Mouse (Mus musculus): Measurements from ENCODE around the gene Cer1. TPM values are rescaled to one million over a fixed set of nuclear protein-coding genes. Genes with fewer than 3 reads are reported as not detected.

Gene Cer1
- total and polyA plus RNA-seq, 3 experiments: not detected

- H3K36me3 ChIP-seq (ENCODE audit: control insufficient read depth in 1 of 2, insufficient read depth in 2 of 2, low read length in 2 of 2): no peaks in the 10 kb centered on the region
- no peak overlapping the region for H3K4me3 ChIP-seq (ENCODE audit: control insufficient read depth in 1 of 2, insufficient read depth in 1 of 2, low read depth in 2 of 2, low read length in 2 of 2)
- H3K4me1 ChIP-seq (ENCODE audit: control insufficient read depth in 1 of 2, insufficient read depth in 2 of 2, low read length in 2 of 2): no peaks in the 10 kb centered on the region
- H3K79me2 ChIP-seq (ENCODE audit: control insufficient read depth, insufficient read depth, low read length, poor library complexity): no peaks in the 10 kb centered on the region
- DNase-seq (ENCODE audit: low read depth, low spot score): no peak
- TF ChIP-seq MYB (IDR thresholded peaks at IDR 0.05; ENCODE audit: low read depth, low read length) (no peak), KAT2A (conservative IDR thresholded peaks at IDR 0.05; ENCODE audit: low read depth, low read length) (no peak), ETS1 (IDR thresholded peaks at IDR 0.05; ENCODE audit: low read depth, low read length) (no peak), MAFK (IDR thresholded peaks at IDR 0.05; ENCODE audit: borderline replicate concordance, low read depth, low read length) (no peak), MAZ (IDR thresholded peaks at IDR 0.05; ENCODE audit: low read depth, low read length) (no peak)
- no peaks in the 10 kb centered on the region for H3K27me3 ChIP-seq (ENCODE audit: control insufficient read depth in 1 of 2, insufficient read depth in 2 of 2, low read length in 2 of 2)
- no peaks in the 10 kb centered on the region for H3K9me3 ChIP-seq (replicated peaks; ENCODE audit: insufficient read depth, low read length)
- no peak overlapping the region for H3K9ac ChIP-seq (ENCODE audit: control insufficient read depth, low read depth, low read length, poor library complexity, severe bottlenecking)
- H3K27ac ChIP-seq (ENCODE audit: control insufficient read depth, low read depth, low read length): no peak overlapping the region
Measured at GRCm38 (mm10) chr4:82892247-82892646, 7.3 kb upstream of the Cer1 start.

DNA sequence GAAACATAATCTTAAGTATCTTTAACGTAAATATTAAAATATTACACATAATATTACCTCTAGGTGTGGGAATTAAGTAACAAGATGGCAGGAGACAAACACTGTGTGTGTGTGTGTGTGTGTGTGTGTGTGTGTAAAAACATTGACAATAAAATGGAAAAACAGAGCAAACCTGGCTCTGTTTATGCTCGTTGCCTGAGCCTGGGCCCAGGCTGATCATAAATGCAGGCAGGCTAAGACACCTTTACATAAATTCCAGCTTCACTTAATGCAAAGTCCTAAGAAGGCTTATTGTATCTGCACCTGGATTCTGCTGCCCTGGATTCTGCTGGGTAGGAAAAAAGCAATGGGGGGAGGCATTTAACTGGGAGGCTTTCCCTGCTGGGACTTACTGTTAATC, 6.6 kb upstream of the Cer1 start:
- Histone ChIP-seq H3K9me3 (replicated peaks; ENCODE audit: insufficient read depth, low read length) (no peaks in the 10 kb centered on the region), H3K9ac (ENCODE audit: control insufficient read depth, low read depth, low read length, poor library complexity, severe bottlenecking) (no peak overlapping the region), H3K27me3 (ENCODE audit: control insufficient read depth in 1 of 2, insufficient read depth in 2 of 2, low read length in 2 of 2) (no peaks in the 10 kb centered on the region), H3K36me3 (ENCODE audit: control insufficient read depth in 1 of 2, insufficient read depth in 2 of 2, low read length in 2 of 2) (no peaks in the 10 kb centered on the region), H3K4me1 (ENCODE audit: control insufficient read depth in 1 of 2, insufficient read depth in 2 of 2, low read length in 2 of 2) (no peaks in the 10 kb centered on the region), H3K4me3 (ENCODE audit: control insufficient read depth in 1 of 2, insufficient read depth in 1 of 2, low read depth in 2 of 2, low read length in 2 of 2) (no peak overlapping the region), H3K27ac (ENCODE audit: control insufficient read depth, low read depth, low read length) (no peak overlapping the region), H3K79me2 (ENCODE audit: control insufficient read depth, insufficient read depth, low read length, poor library complexity) (no peaks in the 10 kb centered on the region)
- no peak for TF ChIP-seq NELFE (IDR thresholded peaks at IDR 0.05; ENCODE audit: low read depth, low read length)
- no peak for TF ChIP-seq ZMIZ1 (IDR thresholded peaks at IDR 0.05; ENCODE audit: low read depth, low read length)
- TF ChIP-seq MEF2A (IDR thresholded peaks at IDR 0.05; ENCODE audit: extremely low read depth, insufficient replicate concordance, low read depth, low read length, poor library complexity, severe bottlenecking): no peak
- TF ChIP-seq CHD2 (IDR thresholded peaks at IDR 0.05; ENCODE audit: low read length): no peak
- TF ChIP-seq MAFK (IDR thresholded peaks at IDR 0.05; ENCODE audit: borderline replicate concordance, low read depth, low read length): no peak
- DNase-seq (ENCODE audit: low read depth, low spot score): no peak

DNA sequence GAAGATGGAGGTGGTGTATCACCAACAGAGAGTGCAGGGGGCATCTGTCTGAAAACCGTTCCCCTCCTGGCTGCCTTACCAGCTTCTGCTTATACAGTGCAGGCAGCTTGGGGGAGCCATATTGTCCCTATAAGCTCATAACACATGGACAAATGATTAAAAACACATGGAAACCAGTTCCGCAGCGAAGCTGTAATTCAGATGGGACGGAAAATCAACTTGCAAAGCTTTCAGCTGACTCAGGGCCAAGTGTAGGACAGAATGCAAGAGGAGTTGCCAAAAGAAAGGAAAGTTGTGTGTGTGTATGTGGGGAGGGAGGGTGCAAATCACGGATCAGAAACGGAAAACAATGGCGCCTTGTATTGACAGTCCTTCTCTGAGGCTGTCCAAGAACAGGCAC, 6.1 kb upstream of the Cer1 start:
- Histone ChIP-seq H3K4me3 (ENCODE audit: control insufficient read depth in 1 of 2, insufficient read depth in 1 of 2, low read depth in 2 of 2, low read length in 2 of 2) (no peak overlapping the region), H3K36me3 (ENCODE audit: control insufficient read depth in 1 of 2, insufficient read depth in 2 of 2, low read length in 2 of 2) (no peaks in the 10 kb centered on the region), H3K9ac (ENCODE audit: control insufficient read depth, low read depth, low read length, poor library complexity, severe bottlenecking) (no peak overlapping the region), H3K27me3 (ENCODE audit: control insufficient read depth in 1 of 2, insufficient read depth in 2 of 2, low read length in 2 of 2) (no peaks in the 10 kb centered on the region), H3K79me2 (ENCODE audit: control insufficient read depth, insufficient read depth, low read length, poor library complexity) (no peaks in the 10 kb centered on the region), H3K4me1 (ENCODE audit: control insufficient read depth in 1 of 2, insufficient read depth in 2 of 2, low read length in 2 of 2) (no peaks in the 10 kb centered on the region), H3K27ac (ENCODE audit: control insufficient read depth, low read depth, low read length) (no peak overlapping the region), H3K9me3 (replicated peaks; ENCODE audit: insufficient read depth, low read length) (no peaks in the 10 kb centered on the region)
- no peak for DNase-seq (ENCODE audit: low read depth, low spot score)
- TF ChIP-seq TBP (IDR thresholded peaks at IDR 0.05; ENCODE audit: low read depth, low read length) (no peak), MAX (IDR thresholded peaks at IDR 0.05; ENCODE audit: low read length) (no peak), EP300 (IDR thresholded peaks at IDR 0.05; ENCODE audit: low read depth in 1 of 2, low read length in 2 of 2) (no peak), MAZ (IDR thresholded peaks at IDR 0.05; ENCODE audit: low read depth, low read length) (no peak), SIN3A (IDR thresholded peaks at IDR 0.05; ENCODE audit: low read length) (no peak), POLR2AphosphoS5 (IDR thresholded peaks at IDR 0.05; ENCODE audit: borderline replicate concordance, low read depth, low read length) (no peak), USF1 (IDR thresholded peaks at IDR 0.05; ENCODE audit: low read depth, low read length) (no peak), CTCF (IDR thresholded peaks at IDR 0.05 in 2 of 3, conservative IDR thresholded peaks at IDR 0.05 in 1 of 3; ENCODE audit: control insufficient read depth in 1 of 3, insufficient read depth in 1 of 3, low read depth in 2 of 3, low read length in 3 of 3, poor library complexity in 1 of 3, severe bottlenecking in 1 of 3) (no peak), POLR2AphosphoS2 (IDR thresholded peaks at IDR 0.05; ENCODE audit: low read length) (no peak), USF2 (IDR thresholded peaks at IDR 0.05; ENCODE audit: borderline replicate concordance in 1 of 2, insufficient read depth in 1 of 2, low read depth in 1 of 2, low read length in 2 of 2) (no peak)
